In the genomic region with DNA sequence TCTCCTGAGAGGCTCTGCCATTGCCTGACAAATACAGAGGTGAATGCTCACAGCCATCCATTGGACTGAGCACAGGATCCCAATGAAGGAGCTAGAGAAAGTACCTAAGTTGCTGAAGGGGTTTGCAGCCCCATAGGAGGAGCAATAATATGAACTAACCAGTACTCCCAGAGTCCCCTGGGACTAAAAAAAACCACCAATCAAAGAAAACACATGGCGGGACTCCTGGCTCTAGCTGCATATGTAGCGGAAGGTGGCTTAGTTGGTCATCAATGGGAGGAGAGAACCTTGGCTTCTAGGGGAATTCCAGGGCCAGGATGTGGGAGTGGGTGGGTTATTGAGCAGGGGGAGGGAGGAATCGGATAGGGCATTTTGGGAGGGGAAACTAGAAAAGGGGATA, we compare ENCODE assay signal across 30 mouse cellular contexts.
"Had no signal": no experiment of that assay in that cellular context is flagged by ENCODE, and none has a peak within 500 bp of the region (broad histone marks: within the 10 kb centered on the region; RNA-seq: fewer than 3 reads in every experiment).

No protein-coding gene starts in this region.

- H3K4me1 ChIP-seq: limb, embryonic 10.5 days; limb, embryonic 12.5 days; limb, embryonic 13.5 days; limb, embryonic 15.5 days; liver, embryonic 12.5 days; liver, embryonic 13.5 days; liver, embryonic 15.5 days; lung, embryonic 15.5 days; megakaryocyte, embryonic 14.5 days; midbrain, embryonic 12.5 days; midbrain, embryonic 13.5 days; midbrain, embryonic 15.5 days; neural tube, embryonic 12.5 days had no signal

- H3K4me2 ChIP-seq: limb, embryonic 12.5 days; limb, embryonic 13.5 days; limb, embryonic 15.5 days; liver, embryonic 11.5 days; liver, embryonic 12.5 days; liver, embryonic 13.5 days; liver, embryonic 15.5 days; lung, embryonic 14.5 days; lung, embryonic 15.5 days; midbrain, embryonic 11.5 days; midbrain, embryonic 12.5 days; midbrain, embryonic 13.5 days; midbrain, embryonic 15.5 days; neural tube, embryonic 12.5 days had no signal

- H3K27ac ChIP-seq: limb, embryonic 10.5 days; limb, embryonic 12.5 days; limb, embryonic 13.5 days; limb, embryonic 15.5 days; liver, embryonic 12.5 days; liver, embryonic 13.5 days; liver, embryonic 14.5 days; liver, embryonic 15.5 days; lung, embryonic 15.5 days; macrophage; midbrain, embryonic 10.5 days; midbrain, embryonic 12.5 days; midbrain, embryonic 13.5 days; midbrain, embryonic 15.5 days; neural tube, embryonic 12.5 days had no signal

- DNase-seq: left cerebral cortex, postnatal 4 days; liver; liver, embryonic 13.5 days; liver, postnatal 0 days; lung, adult 18-20 months; lung, adult 2 months; lung, embryonic 14.5 days; lung, postnatal 10 days; lung, postnatal 14 days; lung, postnatal 36 days; lung, postnatal 4 days; midbrain, embryonic 14.5 days had no signal

- H3K36me3 ChIP-seq: limb, embryonic 10.5 days; limb, embryonic 12.5 days; limb, embryonic 13.5 days; limb, embryonic 15.5 days; liver, embryonic 12.5 days; liver, embryonic 13.5 days; liver, embryonic 15.5 days; lung, embryonic 15.5 days; midbrain, embryonic 10.5 days; midbrain, embryonic 12.5 days; midbrain, embryonic 13.5 days; midbrain, embryonic 15.5 days; neural tube, embryonic 12.5 days had no signal

- H3K9ac ChIP-seq: limb, embryonic 12.5 days; limb, embryonic 13.5 days; limb, embryonic 15.5 days; liver, embryonic 12.5 days; liver, embryonic 13.5 days; liver, embryonic 14.5 days; liver, embryonic 15.5 days; liver, postnatal 0 days; lung, embryonic 14.5 days; lung, embryonic 15.5 days; midbrain, embryonic 12.5 days; midbrain, embryonic 13.5 days; midbrain, embryonic 15.5 days; neural tube, embryonic 12.5 days had no signal

- H3K4me3 ChIP-seq: limb, embryonic 10.5 days; limb, embryonic 12.5 days; limb, embryonic 13.5 days; limb, embryonic 15.5 days; liver, embryonic 12.5 days; liver, embryonic 13.5 days; liver, embryonic 15.5 days; lung, embryonic 15.5 days; megakaryocyte, embryonic 14.5 days; midbrain, embryonic 10.5 days; midbrain, embryonic 12.5 days; midbrain, embryonic 13.5 days; midbrain, embryonic 15.5 days; myocyte; neural tube, embryonic 12.5 days had no signal

- H3K9me3 ChIP-seq: limb, embryonic 10.5 days; limb, embryonic 12.5 days; limb, embryonic 13.5 days; limb, embryonic 15.5 days; liver, embryonic 12.5 days; liver, embryonic 13.5 days; liver, embryonic 15.5 days; lung, embryonic 15.5 days; megakaryocyte, embryonic 14.5 days; midbrain, embryonic 10.5 days; midbrain, embryonic 12.5 days; midbrain, embryonic 13.5 days; midbrain, embryonic 15.5 days; neural tube, embryonic 12.5 days had no signal

- H3K27me3 ChIP-seq: limb, embryonic 12.5 days; limb, embryonic 13.5 days; limb, embryonic 15.5 days; liver, embryonic 12.5 days; liver, embryonic 13.5 days; liver, embryonic 15.5 days; lung, embryonic 15.5 days; megakaryocyte, embryonic 14.5 days; midbrain, embryonic 12.5 days; midbrain, embryonic 13.5 days; midbrain, embryonic 15.5 days; neural tube, embryonic 12.5 days had no signal
